Mouse (Mus musculus) liver, embryonic 14.5 days (tissue): Measurements from ENCODE around the gene Tifa. TPM values are rescaled to one million over a fixed set of nuclear protein-coding genes. Genes with fewer than 3 reads are reported as not detected.
A peak's percentile ranks its signal among the peaks of the same experiment; 100 is the strongest.

Experiments used
- ATAC-seq: fragments of 200-750 bp; cut with Nextera tagmentation; 2 replicates; pipeline ENCODE4 v1.8.0; 2017; ENCODE audit warnings: moderate number of reproducible peaks, mild to moderate bottlenecking, moderate library complexity; ENCODE audit not compliant: insufficient read depth
- DNase-seq, 3 experiments: peaks; one replicate each; pipeline ENCODE4 v3.0.0-alpha.2; 2012 to 2013; ENCODE audit warnings: low read depth in 3 of 3, low spot score in 3 of 3
- H3K27ac ChIP-seq: fragments of 300-500 bp; sonication (generic); 2 replicates; pipeline ENCODE4 v1.5.1; 2014; ENCODE audit warnings: moderate library complexity, mild to moderate bottlenecking, control low read depth, inconsistent platforms
- H3K27me3 ChIP-seq: fragments of 300-500 bp; sonication (generic); 2 replicates; pipeline ENCODE4 v1.6.1; 2014; ENCODE audit warnings: mild to moderate bottlenecking, low read length, moderate library complexity; ENCODE audit not compliant: control insufficient read depth, insufficient read depth
- H3K36me3 ChIP-seq: fragments of 300-500 bp; sonication (generic); replicated peaks from 2 replicates; pipeline ENCODE4 v1.6.1; 2014; ENCODE audit warnings: low read depth; ENCODE audit not compliant: control insufficient read depth, insufficient read depth
- H3K4me1 ChIP-seq, 2 experiments: fragments of 200-500 bp in 1 of 2; fragments of 300-500 bp in 1 of 2; sonication (generic) in 1 of 2; replicated peaks; 2 replicates each; pipeline ENCODE4 v1.6.1; 2012 to 2014; ENCODE audit warnings: antibody characterized with exemption in 1 of 2, inconsistent platforms in 1 of 2, low read length in 1 of 2; ENCODE audit not compliant: control insufficient read depth in 2 of 2, insufficient read depth in 2 of 2
- H3K4me2 ChIP-seq: fragments of 300-500 bp; sonication (generic); 2 replicates; pipeline ENCODE4 v1.6.1; 2014; ENCODE audit warnings: low read depth, mild to moderate bottlenecking, control low read depth, moderate library complexity
- H3K4me3 ChIP-seq, 2 experiments: fragments of 200-500 bp in 1 of 2; fragments of 300-500 bp in 1 of 2; sonication (generic) in 1 of 2; 2 replicates each; pipeline ENCODE4 v1.5.1; 2012 to 2014; ENCODE audit warnings: low read depth in 2 of 2, low read length in 2 of 2, mild to moderate bottlenecking in 2 of 2, control low read depth in 1 of 2, inconsistent platforms in 1 of 2, moderate library complexity in 1 of 2; ENCODE audit not compliant: insufficient read depth in 1 of 2
- H3K9ac ChIP-seq: fragments of 300-500 bp; sonication (generic); replicated peaks from 2 replicates; pipeline ENCODE4 v1.6.1; 2014; ENCODE audit warnings: mild to moderate bottlenecking, control low read depth, moderate library complexity
- H3K9me3 ChIP-seq: fragments of 300-500 bp; sonication (generic); 2 replicates; pipeline ENCODE4 v1.6.1; 2016; ENCODE audit warnings: low read length, mixed read lengths; ENCODE audit not compliant: control insufficient read depth
- CTCF ChIP-seq: IDR thresholded peaks from 2 replicates; pipeline ENCODE4 v1.5.1; 2016; ENCODE audit warnings: antibody characterized with exemption, low read depth, control low read depth
- EP300 ChIP-seq: IDR thresholded peaks from 2 replicates; pipeline ENCODE4 v1.6.1; 2016; ENCODE audit warnings: antibody characterized with exemption, low read depth
- WGBS: fragments of 180-500 bp; shearing (Covaris S2); extraction: QIAGEN DNeasy Blood & Tissue Kit; methylation state at CpG from one replicate; pipeline ENCODE4 v1.1.7; 2014; ENCODE audit not compliant: insufficient replicate concordance; 5-methylcytosine and 5-hydroxymethylcytosine counted together
- polyA plus RNA-seq, 2 experiments: library from polyadenylated mRNA; depleted of rRNA in 1 of 2; stranded (reverse) in 1 of 2; unstranded in 1 of 2; fragments of >200 nt; fragmentation: Nextera tagmentation in 1 of 2; extraction: Ambion mirVana in 1 of 2; gene quantifications; 2 replicates each; pipeline versions ENCODE4 v1.2.1 to v1.2.3; 2012 to 2014

The Tifa gene
- polyA plus RNA-seq, 2 experiments: 8.6 to 15.2 TPM

DNA sequence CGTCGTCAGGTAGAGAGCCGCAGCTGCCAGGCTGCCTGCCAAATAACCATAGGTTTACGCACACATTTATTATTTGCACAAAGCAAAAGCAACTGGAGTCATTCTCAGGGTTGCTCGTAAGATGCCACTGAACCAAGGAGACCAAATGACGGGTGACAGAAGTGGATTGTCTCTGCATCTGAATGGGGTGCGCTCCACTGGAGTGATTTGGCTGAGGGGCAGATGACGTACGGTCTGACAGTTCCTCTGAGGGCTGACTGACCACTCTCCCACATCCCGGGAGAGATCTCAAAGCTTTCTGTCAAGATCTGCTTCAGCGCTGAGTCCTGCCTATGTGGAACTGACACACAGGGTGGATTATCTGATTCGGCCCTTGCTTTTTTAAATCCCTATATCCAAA, 15.5 kb downstream of the Tifa start:
- Histone ChIP-seq H3K27me3 (no peaks in the 10 kb centered on the region), H3K4me2 (no peak overlapping the region), H3K27ac (no peak overlapping the region), H3K4me1 (peaks cover 4 to 11% of the 10 kb centered on the region in 2 experiments), H3K9ac (no peak overlapping the region), H3K36me3 (peaks cover 14% of the 10 kb centered on the region), H3K9me3 (no peaks in the 10 kb centered on the region), H3K4me3 (no peak overlapping the region)
- DNase-seq: no peak
- ATAC-seq: no peak
- TF ChIP-seq EP300: no peak
- TF ChIP-seq CTCF: no peak
- WGBS: 80% methylated on average over 12 of the region's 12 CpGs

- ATAC-seq (no peak), DNase-seq (no peak)
- TF ChIP-seq CTCF (no peak), EP300 (no peak)
- H3K4me2 ChIP-seq: no peak overlapping the region
- H3K4me3 ChIP-seq: no peak overlapping the region
- H3K9me3 ChIP-seq: no peaks in the 10 kb centered on the region
- peaks cover 16% of the 10 kb centered on the region for H3K36me3 ChIP-seq
- WGBS: 84% methylated on average over 6 of the region's 6 CpGs
- H3K4me1 ChIP-seq: peaks cover 4 to 11% of the 10 kb centered on the region in 2 experiments
- H3K27me3 ChIP-seq: no peaks in the 10 kb centered on the region
- no peak overlapping the region for H3K27ac ChIP-seq
- 0 out of 2 replicates have a peak overlapping the region, but pooled peaks have one; percentile 13 for H3K9ac ChIP-seq
These were observed 16.4 kb downstream of the Tifa start for GRCm38 (mm10) chr3:127805991-127806390.

DNA sequence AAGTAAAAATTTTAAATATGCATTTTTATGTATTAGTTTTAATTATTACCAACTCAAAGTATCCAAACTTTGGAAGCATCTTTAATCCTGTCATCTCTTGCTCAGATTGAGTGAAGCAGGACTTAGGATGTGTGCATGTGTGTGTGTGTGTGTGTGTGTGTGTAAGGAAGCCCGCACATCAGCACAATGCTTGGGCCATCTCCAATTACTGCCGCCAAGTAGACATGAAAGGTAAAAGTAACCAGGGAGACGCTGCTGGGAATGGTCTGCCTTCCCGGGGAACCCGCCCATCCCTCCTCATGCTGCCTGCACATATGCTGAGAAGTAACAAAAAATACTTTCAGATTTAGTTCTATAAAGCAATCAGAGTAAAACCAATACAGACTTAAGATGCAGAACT, 18.2 kb downstream of the Tifa start:
- Histone ChIP-seq H3K27me3 (no peaks in the 10 kb centered on the region), H3K36me3 (peaks cover 21% of the 10 kb centered on the region), H3K9me3 (no peaks in the 10 kb centered on the region), H3K27ac (no peak overlapping the region), H3K9ac (no peak overlapping the region), H3K4me3 (no peak overlapping the region), H3K4me2 (no peak overlapping the region), H3K4me1 (peaks cover 4 to 11% of the 10 kb centered on the region in 2 experiments)
- TF ChIP-seq CTCF: no peak
- TF ChIP-seq EP300: no peak
- DNase-seq (no peak), ATAC-seq (no peak)
- 80% methylated on average over 5 of the region's 5 CpGs for WGBS

- H3K4me1 ChIP-seq: peaks cover 4 to 11% of the 10 kb centered on the region in 2 experiments
- no peak overlapping the region for H3K4me2 ChIP-seq
- no peak for TF ChIP-seq EP300
- TF ChIP-seq CTCF: no peak
- H3K9ac ChIP-seq: no peak overlapping the region
- WGBS: 84% methylated on average over 7 of the region's 7 CpGs
- H3K27ac ChIP-seq: no peak overlapping the region
- no peaks in the 10 kb centered on the region for H3K9me3 ChIP-seq
- H3K27me3 ChIP-seq: no peaks in the 10 kb centered on the region
- DNase-seq (no peak), ATAC-seq (no peak)
- no peak overlapping the region for H3K4me3 ChIP-seq
- H3K36me3 ChIP-seq: peaks cover 21% of the 10 kb centered on the region
These were observed 19.5 kb downstream of the Tifa start for GRCm38 (mm10) chr3:127809103-127809502.

GRCm38 (mm10) chr3:127817120-127817683, 27.6 kb downstream of the Tifa start:
- Histone ChIP-seq H3K27ac (no peak overlapping the region), H3K36me3 (peaks cover 8% of the 10 kb centered on the region; the same call in 1 of the 2 replicates), H3K4me3 (no peak overlapping the region), H3K27me3 (no peaks in the 10 kb centered on the region), H3K4me1 (peaks cover 0 to 10% of the 10 kb centered on the region in 2 experiments; a peak in 1 of 4 replicates), H3K9me3 (no peaks in the 10 kb centered on the region), H3K4me2 (no peak overlapping the region), H3K9ac (no peak overlapping the region)
- ATAC-seq: no peak
- TF ChIP-seq CTCF (no peak), EP300 (no peak)
- DNase-seq: no peak
- 77% methylated on average over 7 of the region's 7 CpGs for WGBS
